In genomic region chr14:121929243-121929951, GRCm38 (mm10) we compare ENCODE assay signal across 11 mouse cellular contexts. TPM values are rescaled to one million over a fixed set of nuclear protein-coding genes. Genes with fewer than 3 reads are reported as not detected.
DNase-seq lines count a peak whose midpoint lies in the region; ATAC-seq lines count a peak whose summit lies in the region.
"Had no signal": no experiment of that assay in that cellular context is flagged by ENCODE, and none has a peak within 500 bp of the region (broad histone marks: within the 10 kb centered on the region; RNA-seq: fewer than 3 reads in every experiment).

No protein-coding gene starts in this region.

- DNase-seq in heart, adult 11 months = peak; percentile 89
- DNase-seq in heart, postnatal 10 days = no peak
- DNase-seq in spleen, postnatal 36 days (ENCODE audit: low spot score in 2 of 2) = peak; percentile 60 to 70
- DNase-seq in spleen, adult 18-20 months = no peak
- DNase-seq in liver = peak; percentile 18
- DNase-seq in gastrocnemius, adult 18-20 months (ENCODE audit: low spot score) = no peak
- no peak for DNase-seq in cerebellum, postnatal 36 days
- DNase-seq: adrenal gland, postnatal 36 days had no signal

- intact Hi-C loops in heart, postnatal 10 days (cut with DNase I) = loop anchor here (10.0 kb wide), 1 partner anchor 345 kb away; no protein-coding TSS in a partner anchor

- peaks cover 4% of the 10 kb centered on the region; the same call in 1 of the 2 replicates for H3K4me1 ChIP-seq in stomach, embryonic 15.5 days
- H3K4me1 ChIP-seq: hindbrain, embryonic 15.5 days had no signal

- H3K36me3 ChIP-seq in stomach, embryonic 15.5 days = 0 out of 2 replicates have a peak, but pooled peaks cover under 1% of the 10 kb centered on the region

- H3K4me2 ChIP-seq in stomach, embryonic 15.5 days = no peak overlapping the region
- H3K4me2 ChIP-seq: embryonic facial prominence, embryonic 13.5 days; hindbrain, embryonic 15.5 days had no signal

- WGBS in stomach, embryonic 15.5 days = 67% methylated on average over 12 of the region's 12 CpGs

- H3K27me3 ChIP-seq in stomach, embryonic 15.5 days (replicated peaks) = no peaks in the 10 kb centered on the region
- H3K27me3 ChIP-seq: embryonic facial prominence, embryonic 13.5 days; hindbrain, embryonic 15.5 days had no signal

- no peak overlapping the region for H3K27ac ChIP-seq in stomach, embryonic 15.5 days
- H3K27ac ChIP-seq: embryonic facial prominence, embryonic 13.5 days; hindbrain, embryonic 15.5 days had no signal

- H3K9ac ChIP-seq in stomach, embryonic 15.5 days = no peak overlapping the region
- H3K9ac ChIP-seq: embryonic facial prominence, embryonic 13.5 days; hindbrain, embryonic 15.5 days had no signal

- H3K4me3 ChIP-seq in stomach, embryonic 15.5 days (replicated peaks) = no peak overlapping the region
- H3K4me3 ChIP-seq: embryonic facial prominence, embryonic 13.5 days; hindbrain, embryonic 15.5 days had no signal

- no peaks in the 10 kb centered on the region for H3K9me3 ChIP-seq in stomach, embryonic 15.5 days
- H3K9me3 ChIP-seq: embryonic facial prominence, embryonic 13.5 days; hindbrain, embryonic 15.5 days had no signal

- ATAC-seq in stomach, embryonic 15.5 days (ENCODE audit: insufficient read depth, low FRiP score, low read depth) = 0 out of 2 replicates have a peak, but pooled peaks have one; percentile 36

RNA-seq across cellular contexts. Expression of gene Gpr18, which starts 13.8 kb away (rescaled TPM):
- under 1 TPM; 0.27 to 0.45 TPM for total RNA-seq in heart, postnatal 10 days (2021)
- 0.28 and 0.42 TPM in 2 replicates for polyA plus RNA-seq in stomach, embryonic 15.5 days (2015; fragmentation: Nextera tagmentation; extraction: Ambion mirVana)
- total RNA-seq in gastrocnemius, adult 18-20 months (2021) = not detected

RNA-seq across cellular contexts. Expression of gene Gpr183, which starts 35.6 kb away (rescaled TPM):
- 1 to 10 TPM; 1.3 TPM for total RNA-seq in heart, postnatal 10 days (2021)
- polyA plus RNA-seq in stomach, embryonic 15.5 days (2015; fragmentation: Nextera tagmentation; extraction: Ambion mirVana) = 4.1 and 4.3 TPM in 2 replicates
- total RNA-seq in gastrocnemius, adult 18-20 months (2021) = under 1 TPM in 1 of 2 experiments, not detected in 1; 0.40 TPM

RNA-seq across cellular contexts. Expression of gene Ubac2, which starts 51.0 kb away (rescaled TPM):
- total RNA-seq in heart, postnatal 10 days (2021) = 10 to 100 TPM; 23.8 to 24.4 TPM
- polyA plus RNA-seq in stomach, embryonic 15.5 days (2015; fragmentation: Nextera tagmentation; extraction: Ambion mirVana) = 61.6 and 63.0 TPM in 2 replicates
- total RNA-seq in gastrocnemius, adult 18-20 months (2021) = 10 to 100 TPM; 25.5 to 32.9 TPM

Comparison
In these comparisons a context has a peak if more than half of its experiments do, and no peak if none do; other contexts are left out.
1. DNase-seq: peak in heart, adult 11 months (single experiment), spleen, postnatal 36 days (2 of 2) and liver (single experiment); none in heart, postnatal 10 days (0 of 2), spleen, adult 18-20 months (0 of 2), gastrocnemius, adult 18-20 months (single experiment) and cerebellum, postnatal 36 days (0 of 2).